Mouse (Mus musculus): ENCODE results near the gene 4933415A04Rik.

Gene 4933415A04Rik

DNA sequence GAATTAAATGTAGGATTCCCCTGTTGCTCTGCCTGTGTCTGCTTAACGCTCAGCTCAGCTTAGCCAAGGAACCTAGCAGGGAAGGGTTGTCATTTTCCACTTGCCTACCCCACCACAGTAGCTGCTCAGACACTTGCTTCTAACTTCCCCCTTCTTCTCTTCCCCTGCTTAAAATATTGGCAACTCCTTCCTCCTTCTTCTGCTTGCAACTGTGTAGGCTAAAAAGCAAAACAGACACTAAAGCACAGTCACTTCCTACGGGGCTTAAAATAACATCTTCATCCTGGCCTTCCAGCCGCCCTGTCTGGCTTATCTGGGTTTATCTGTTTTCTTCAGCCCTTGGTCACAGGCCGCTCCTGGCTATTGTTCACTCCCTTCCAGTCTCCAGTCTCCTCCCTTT is 45.7 kb downstream of the 4933415A04Rik start:
- DNase-seq (ENCODE audit: low spot score), result no peak

DNA sequence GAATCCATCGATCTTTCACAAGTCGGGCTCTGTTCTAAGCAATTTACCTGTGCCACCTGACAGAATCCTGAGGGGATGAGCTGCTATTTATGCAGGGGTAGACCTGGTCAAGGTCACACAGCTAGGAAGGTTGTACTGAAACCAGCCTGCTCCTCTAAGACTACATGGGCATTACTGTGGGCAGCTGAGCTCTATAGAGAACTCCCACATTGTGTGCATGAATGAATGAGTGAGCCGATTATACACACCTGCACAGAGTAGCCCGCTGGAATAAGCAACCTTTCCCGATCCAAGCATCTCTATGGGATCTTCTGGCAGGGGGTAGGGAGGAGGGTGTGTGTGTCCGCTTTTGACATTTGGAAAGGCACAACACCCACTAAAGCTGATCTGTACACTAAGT is 46.3 kb downstream of the 4933415A04Rik start:
- DNase-seq (ENCODE audit: low spot score), result no peak

DNA sequence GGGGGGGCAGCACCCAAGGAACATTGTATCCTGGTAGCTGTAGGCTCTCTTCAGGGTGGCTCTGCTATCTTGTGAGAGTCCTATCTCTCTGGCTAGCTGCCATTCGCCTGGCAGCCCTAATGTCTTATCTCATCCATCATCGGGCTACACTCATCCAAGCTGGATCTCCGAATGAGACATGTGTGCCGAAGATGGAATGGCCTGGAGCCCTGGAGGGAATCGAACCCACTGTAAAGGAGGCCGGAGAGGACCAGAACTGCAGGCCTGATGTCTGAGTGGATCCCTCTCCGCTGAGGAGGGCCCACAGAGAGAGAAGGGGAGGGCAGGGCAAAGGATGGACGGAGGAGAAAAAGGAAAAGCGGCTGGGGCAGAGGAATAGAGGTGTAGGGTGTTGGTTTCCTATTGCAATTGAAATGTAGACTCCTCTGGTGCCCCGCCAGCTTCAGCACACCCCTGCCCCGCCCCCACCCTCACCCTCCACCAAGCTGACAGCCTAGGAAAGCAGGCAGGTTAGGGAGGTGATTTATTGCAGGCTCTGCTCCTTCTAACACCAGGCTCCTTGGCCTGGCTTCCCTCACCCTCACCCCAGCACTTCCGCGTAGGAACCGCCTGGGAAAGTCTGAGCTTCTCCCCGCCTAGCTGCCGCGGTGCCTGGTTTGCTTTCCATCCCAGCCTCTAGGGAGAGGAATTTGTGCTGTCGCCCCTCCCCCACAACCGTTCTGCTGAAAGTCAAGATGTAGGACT is 47.0 kb downstream of the 4933415A04Rik start:
- peak; percentile 26 for DNase-seq (ENCODE audit: low spot score)

DNA sequence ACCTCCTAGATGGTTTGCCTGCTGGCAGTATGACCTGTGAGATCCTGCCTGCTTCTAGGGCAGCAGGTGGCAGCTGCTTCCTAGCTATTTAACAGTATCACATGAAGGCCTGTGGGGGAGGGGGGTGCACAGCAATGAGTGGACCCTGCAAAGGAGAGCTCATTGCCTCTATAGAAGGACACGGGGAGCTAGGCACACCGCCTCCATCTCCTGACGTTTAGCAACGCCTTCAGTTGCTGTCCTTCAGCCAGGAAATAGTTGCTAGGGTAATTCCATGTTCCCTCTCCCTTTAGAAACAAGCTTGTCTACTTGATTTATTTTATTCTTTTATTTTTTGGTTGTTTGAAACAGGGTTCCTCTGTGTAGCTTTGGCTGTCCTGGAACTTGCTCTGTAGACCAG is 49.9 kb downstream of the 4933415A04Rik start:
- DNase-seq (ENCODE audit: low spot score), result no peak

DNA sequence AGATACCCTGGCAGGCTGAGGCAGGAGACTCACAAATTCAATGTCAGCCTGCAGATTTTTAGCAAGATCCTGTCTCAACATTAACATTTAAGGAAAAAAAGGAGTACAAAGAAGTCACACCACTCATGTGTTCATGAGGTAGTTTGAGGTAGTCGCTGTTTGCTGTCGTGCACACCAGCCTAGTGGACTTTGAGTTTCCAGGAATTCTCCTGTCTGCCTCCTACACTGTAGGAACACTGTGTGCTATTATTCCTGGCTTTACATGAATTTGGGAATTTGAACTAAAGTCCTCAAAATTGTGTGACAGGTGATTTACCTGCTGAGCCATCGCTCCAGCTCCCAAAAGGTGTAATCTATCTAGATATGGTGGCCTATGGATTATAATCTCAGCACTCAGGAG is 51.6 kb downstream of the 4933415A04Rik start:
- DNase-seq (ENCODE audit: low spot score), result no peak
